Mouse (Mus musculus) intestine, embryonic 15.5 days (tissue): ENCODE results near the gene Adat3. TPM values are rescaled to one million over a fixed set of nuclear protein-coding genes. Genes with fewer than 3 reads are reported as not detected.

ENCODE experiments used
- ATAC-seq: fragments of 200-750 bp; cut with Nextera tagmentation; 2 replicates; pipeline ENCODE4 v1.8.0; 2017; ENCODE audit warnings: moderate TSS enrichment, moderate library complexity
- H3K27ac ChIP-seq: fragments of 300-500 bp; sonication (generic); 2 replicates; pipeline ENCODE4 v1.5.1; 2015; ENCODE audit warnings: mild to moderate bottlenecking, inconsistent platforms
- H3K27me3 ChIP-seq: fragments of 300-500 bp; sonication (generic); replicated peaks from 2 replicates; pipeline ENCODE4 v1.6.1; 2015; ENCODE audit warnings: inconsistent platforms
- H3K36me3 ChIP-seq: fragments of 300-500 bp; sonication (generic); 2 replicates; pipeline ENCODE4 v1.6.1; 2015; ENCODE audit warnings: inconsistent platforms
- H3K4me1 ChIP-seq: fragments of 300-500 bp; sonication (generic); replicated peaks from 2 replicates; pipeline ENCODE4 v1.6.1; 2015; ENCODE audit warnings: inconsistent platforms
- H3K4me2 ChIP-seq: fragments of 300-500 bp; sonication (generic); replicated peaks from 2 replicates; pipeline ENCODE4 v1.6.1; 2015; ENCODE audit warnings: mild to moderate bottlenecking, inconsistent platforms
- H3K4me3 ChIP-seq: fragments of 300-500 bp; sonication (generic); replicated peaks from 2 replicates; pipeline ENCODE4 v1.5.1; 2015; ENCODE audit warnings: inconsistent platforms
- H3K9ac ChIP-seq: fragments of 300-500 bp; sonication (generic); 2 replicates; pipeline ENCODE4 v1.6.1; 2015; ENCODE audit warnings: inconsistent platforms
- H3K9me3 ChIP-seq: fragments of 300-500 bp; sonication (generic); 2 replicates; pipeline ENCODE4 v1.6.1; 2016; ENCODE audit warnings: inconsistent platforms
- WGBS: fragments of 180-500 bp; shearing (Covaris S2); methylation state at CpG from one replicate; pipeline ENCODE4 v1.1.7; 2015; 5-methylcytosine and 5-hydroxymethylcytosine counted together
- polyA plus RNA-seq: library from polyadenylated mRNA; unstranded; fragments of >200 nt; fragmentation: Nextera tagmentation; extraction: Ambion mirVana; gene quantifications from 2 replicates; pipeline ENCODE4 v1.2.1, GENCODE M21; 2015

The Adat3 gene
- polyA plus RNA-seq, 1 experiment from 2014 or later = 6.6 TPM

DNA sequence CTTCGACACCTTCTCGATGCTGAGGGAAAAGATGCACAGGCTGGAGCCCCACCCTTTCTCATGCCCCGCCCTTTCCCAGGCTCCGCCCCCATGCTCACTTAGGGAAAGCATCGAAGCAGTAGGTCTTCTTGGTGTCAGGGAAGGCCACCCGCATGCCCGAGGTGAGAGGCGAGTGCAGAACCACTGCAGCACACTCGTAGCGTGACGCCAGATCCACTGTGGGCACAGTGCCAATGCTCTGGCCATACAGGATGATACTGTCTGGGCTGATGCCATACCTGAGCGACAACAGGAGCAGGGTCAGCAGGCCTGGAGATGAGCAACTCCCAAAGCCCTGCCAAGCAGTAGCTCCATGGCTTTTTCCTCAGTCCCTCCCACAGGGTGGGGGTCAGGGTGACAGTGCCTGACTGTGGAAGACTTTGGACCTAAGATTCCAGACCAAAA lies 18.6 kb upstream of the Adat3 start:
- H3K9me3 ChIP-seq = no peaks in the 10 kb centered on the region
- no peak overlapping the region for H3K4me3 ChIP-seq
- H3K27me3 ChIP-seq = no peaks in the 10 kb centered on the region
- H3K9ac ChIP-seq = peak overlapping the region; percentile 24; the same call in 1 of the 2 replicates
- H3K4me1 ChIP-seq = peaks cover 36% of the 10 kb centered on the region
- peak overlapping the region; percentile 33; the same call in 1 of the 2 replicates for H3K27ac ChIP-seq
- H3K4me2 ChIP-seq = 0 out of 2 replicates have a peak overlapping the region, but pooled peaks have one; percentile 5
- 0 out of 2 replicates have a peak, but pooled peaks have one; percentile 11 for ATAC-seq
- WGBS = 56% methylated on average over 12 of the region's 12 CpGs
- H3K36me3 ChIP-seq = peaks cover 16% of the 10 kb centered on the region

DNA sequence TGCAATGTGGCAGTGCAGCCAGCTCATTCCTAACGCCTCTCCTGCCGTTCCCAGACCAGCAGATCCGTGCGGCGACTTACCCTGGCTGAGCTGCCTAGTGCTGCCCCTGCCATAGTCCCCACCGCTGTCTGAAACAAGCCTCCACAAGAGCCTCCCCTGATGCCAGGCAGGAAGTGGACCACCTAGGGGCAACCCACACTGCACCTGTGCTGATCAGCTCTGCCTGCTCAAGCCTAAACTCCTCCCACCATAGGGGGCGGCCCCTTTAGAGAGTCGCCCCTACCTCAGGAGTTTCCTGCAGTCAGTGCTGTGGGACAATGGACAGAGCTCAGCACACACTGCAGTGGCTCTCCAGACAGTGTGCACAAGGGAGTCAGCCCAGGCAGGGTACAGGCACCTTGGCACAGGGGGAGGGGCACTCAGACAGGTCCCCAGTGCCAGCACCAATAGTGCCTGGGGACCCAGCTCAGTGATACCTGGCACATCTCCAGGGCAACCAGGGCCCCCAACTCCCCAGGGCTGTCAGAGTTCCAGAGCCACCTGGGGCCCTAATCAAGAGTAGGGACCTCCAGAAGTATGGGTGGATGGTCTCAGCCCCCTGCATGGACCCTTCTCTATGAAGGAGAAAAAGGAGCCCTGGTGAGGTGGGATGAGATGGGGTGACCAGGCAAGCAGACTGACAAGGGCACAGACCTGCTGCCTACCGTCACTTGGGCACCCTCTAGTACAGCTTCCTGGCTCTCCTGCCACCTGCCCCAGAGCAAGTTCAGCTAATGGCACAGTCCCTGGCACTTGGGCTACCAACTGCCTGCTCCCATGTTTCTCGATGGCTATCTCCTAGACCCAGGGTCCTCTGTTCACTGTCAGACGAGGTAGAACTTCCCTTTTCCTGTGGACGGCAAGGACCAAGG lies 17.8 kb upstream of the Adat3 start:
- 0 out of 2 replicates have a peak, but pooled peaks have one; percentile 4 for ATAC-seq
- Histone ChIP-seq H3K4me3 (no peak overlapping the region), H3K4me2 (peak overlapping the region; percentile 29; the same call in 1 of the 2 replicates), H3K4me1 (peaks cover 36% of the 10 kb centered on the region), H3K9me3 (no peaks in the 10 kb centered on the region), H3K36me3 (peaks cover 16% of the 10 kb centered on the region), H3K27me3 (no peaks in the 10 kb centered on the region), H3K9ac (peak overlapping the region; percentile 24; the same call in 1 of the 2 replicates), H3K27ac (peak overlapping the region; percentile 33; the same call in 1 of the 2 replicates)
- 74% methylated on average over 12 of the region's 12 CpGs for WGBS

DNA sequence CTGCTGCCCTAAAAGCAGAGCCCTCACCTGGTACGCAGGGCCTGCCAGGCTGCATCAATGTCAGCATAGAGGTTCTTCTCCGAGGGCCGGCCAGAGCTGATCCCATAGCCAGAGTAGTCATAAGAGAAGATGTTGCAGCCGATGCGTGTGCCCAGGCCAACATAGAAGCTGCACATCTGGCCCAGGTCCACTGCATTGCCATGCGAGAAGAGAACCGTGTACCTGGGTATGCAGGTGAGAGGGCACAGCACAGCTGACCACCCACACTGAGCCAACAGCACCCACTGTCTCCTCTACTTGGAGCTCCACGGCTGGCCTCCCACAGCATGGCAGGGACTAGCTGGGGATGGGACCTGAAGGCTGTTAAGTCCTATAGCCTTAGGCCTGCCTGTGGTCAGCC lies 17.1 kb upstream of the Adat3 start:
- H3K27me3 ChIP-seq = no peaks in the 10 kb centered on the region
- H3K27ac ChIP-seq = no peak overlapping the region
- peaks cover 16% of the 10 kb centered on the region for H3K36me3 ChIP-seq
- no peak overlapping the region for H3K4me3 ChIP-seq
- no peaks in the 10 kb centered on the region for H3K9me3 ChIP-seq
- H3K9ac ChIP-seq = no peak overlapping the region
- H3K4me2 ChIP-seq = peak overlapping the region; percentile 29
- H3K4me1 ChIP-seq = peaks cover 36% of the 10 kb centered on the region
- no peak for ATAC-seq
- 89% methylated on average over 8 of the region's 8 CpGs for WGBS

DNA sequence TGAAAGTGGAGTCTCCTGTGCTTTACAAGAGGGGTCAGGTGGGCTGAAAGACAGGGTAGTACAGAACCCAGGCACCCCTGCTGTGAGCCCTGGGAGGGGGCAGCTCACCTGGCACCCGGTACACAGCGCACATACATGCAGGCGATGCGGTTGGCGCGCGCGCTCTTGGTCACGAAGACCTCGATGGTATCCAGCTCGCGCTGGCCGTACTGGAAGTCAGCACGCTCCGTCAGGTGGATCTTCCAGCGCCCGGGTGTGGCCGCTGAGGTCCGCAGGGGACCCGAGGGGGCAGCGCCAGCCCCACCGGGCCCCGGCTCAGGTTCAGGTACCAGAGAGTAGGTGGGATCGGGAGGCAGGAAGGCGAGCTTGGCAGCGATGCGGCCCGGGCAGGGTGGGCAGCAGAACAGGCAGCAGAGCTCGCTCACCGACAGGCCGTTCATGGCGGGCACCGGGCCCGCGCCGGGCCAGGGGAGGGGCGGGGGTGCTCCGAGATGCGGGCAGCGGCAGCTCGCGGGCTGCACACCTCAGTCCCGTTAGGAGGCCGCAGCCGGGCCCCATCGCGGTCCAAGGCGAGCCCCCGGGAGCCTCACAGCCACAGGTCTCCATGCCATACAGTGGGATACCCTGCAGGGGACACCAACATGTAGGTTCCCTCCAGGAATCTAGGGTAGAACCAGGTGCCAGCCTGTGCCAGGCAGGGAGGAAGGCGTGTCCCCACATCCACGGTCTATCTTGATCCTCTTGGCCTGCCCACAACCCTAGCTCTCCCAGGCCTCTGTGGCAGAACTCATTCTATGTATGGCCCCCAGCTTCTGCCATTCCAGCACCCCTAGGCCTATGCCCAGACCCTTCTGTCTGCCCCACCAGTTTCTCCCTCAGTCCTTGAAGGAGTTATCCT lies 16.0 kb upstream of the Adat3 start:
- no peak for ATAC-seq
- H3K27me3 ChIP-seq = no peaks in the 10 kb centered on the region
- peak overlapping the region; percentile 15; the same call in 1 of the 2 replicates for H3K4me3 ChIP-seq
- H3K9me3 ChIP-seq = no peaks in the 10 kb centered on the region
- H3K27ac ChIP-seq = 0 out of 2 replicates have a peak overlapping the region, but pooled peaks have one; percentile 22
- H3K9ac ChIP-seq = 0 out of 2 replicates have a peak overlapping the region, but pooled peaks have one; percentile 14
- 90% methylated on average over 44 of the region's 51 CpGs for WGBS
- peaks cover 16% of the 10 kb centered on the region for H3K36me3 ChIP-seq
- peak overlapping the region; percentile 29 for H3K4me2 ChIP-seq
- peaks cover 36% of the 10 kb centered on the region for H3K4me1 ChIP-seq

DNA sequence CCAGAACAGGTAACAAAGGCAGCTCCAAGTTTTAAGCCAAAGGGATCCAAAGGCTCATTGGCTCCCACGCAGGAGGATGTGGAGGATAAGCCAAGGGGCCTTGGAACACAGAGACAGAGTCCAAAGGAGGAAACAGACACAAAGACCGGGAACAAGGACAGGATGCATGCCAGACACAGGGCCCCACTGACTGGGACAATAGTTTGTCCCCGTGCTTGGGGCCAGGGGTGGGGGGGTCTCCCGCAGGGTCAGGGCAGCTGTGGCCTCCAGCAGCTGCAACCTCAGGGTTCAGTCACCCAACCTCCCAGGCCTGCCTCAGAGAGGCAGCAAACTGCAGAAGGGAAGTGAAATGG lies 15.4 kb upstream of the Adat3 start:
- Histone ChIP-seq H3K9me3 (no peaks in the 10 kb centered on the region), H3K27ac (0 out of 2 replicates have a peak overlapping the region, but pooled peaks have one; percentile 22), H3K4me1 (peaks cover 36% of the 10 kb centered on the region), H3K4me3 (no peak overlapping the region), H3K36me3 (peaks cover 16% of the 10 kb centered on the region), H3K4me2 (no peak overlapping the region), H3K27me3 (no peaks in the 10 kb centered on the region), H3K9ac (0 out of 2 replicates have a peak overlapping the region, but pooled peaks have one; percentile 14)
- 52% methylated on average over 3 of the region's 4 CpGs for WGBS
- no peak for ATAC-seq

DNA sequence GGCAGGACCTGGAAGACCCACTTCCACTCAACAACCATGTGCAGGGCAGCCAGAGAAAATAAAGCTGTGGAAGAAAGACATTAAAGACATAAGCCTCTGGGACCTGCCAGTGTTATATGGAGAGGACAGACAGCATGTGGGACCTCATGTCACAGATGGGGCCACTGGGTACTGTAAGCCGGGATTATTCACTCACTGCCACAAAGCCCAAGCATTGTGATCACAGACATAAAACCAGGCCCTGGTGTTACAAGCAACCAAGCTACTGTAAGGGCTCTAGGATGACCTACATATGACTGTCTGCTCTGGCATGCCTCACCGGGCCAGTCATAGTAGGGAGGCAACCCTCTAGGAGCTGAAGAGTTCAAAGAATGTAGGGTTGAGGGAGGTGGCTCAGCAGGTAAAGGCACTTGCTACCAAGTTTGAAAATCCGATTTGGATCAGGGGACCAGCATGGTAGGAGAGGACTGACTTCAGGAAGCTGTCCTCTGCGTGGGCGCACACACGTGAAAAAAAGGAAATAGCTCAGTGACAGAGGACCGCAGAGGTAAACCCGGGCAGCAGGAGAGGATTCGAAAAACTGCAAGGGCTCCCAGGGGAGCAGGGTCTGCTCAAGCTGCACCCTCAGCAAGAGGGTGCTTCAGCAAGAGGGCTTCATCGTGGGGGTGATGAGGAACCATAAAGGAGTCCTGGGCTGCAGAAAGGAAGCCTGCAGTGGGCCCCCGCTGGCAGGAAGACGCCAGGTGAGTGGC lies 13.4 kb upstream of the Adat3 start:
- Histone ChIP-seq H3K36me3 (peaks cover 6% of the 10 kb centered on the region), H3K9ac (peak overlapping the region; percentile 95), H3K4me2 (peak overlapping the region; percentile 93), H3K4me1 (peaks cover 31% of the 10 kb centered on the region), H3K9me3 (no peaks in the 10 kb centered on the region), H3K27ac (0 out of 2 replicates have a peak overlapping the region, but pooled peaks have one; percentile 9), H3K4me3 (peak overlapping the region; percentile 90), H3K27me3 (no peaks in the 10 kb centered on the region)
- no peak for ATAC-seq
- WGBS = 16% methylated on average over 12 of the region's 12 CpGs

DNA sequence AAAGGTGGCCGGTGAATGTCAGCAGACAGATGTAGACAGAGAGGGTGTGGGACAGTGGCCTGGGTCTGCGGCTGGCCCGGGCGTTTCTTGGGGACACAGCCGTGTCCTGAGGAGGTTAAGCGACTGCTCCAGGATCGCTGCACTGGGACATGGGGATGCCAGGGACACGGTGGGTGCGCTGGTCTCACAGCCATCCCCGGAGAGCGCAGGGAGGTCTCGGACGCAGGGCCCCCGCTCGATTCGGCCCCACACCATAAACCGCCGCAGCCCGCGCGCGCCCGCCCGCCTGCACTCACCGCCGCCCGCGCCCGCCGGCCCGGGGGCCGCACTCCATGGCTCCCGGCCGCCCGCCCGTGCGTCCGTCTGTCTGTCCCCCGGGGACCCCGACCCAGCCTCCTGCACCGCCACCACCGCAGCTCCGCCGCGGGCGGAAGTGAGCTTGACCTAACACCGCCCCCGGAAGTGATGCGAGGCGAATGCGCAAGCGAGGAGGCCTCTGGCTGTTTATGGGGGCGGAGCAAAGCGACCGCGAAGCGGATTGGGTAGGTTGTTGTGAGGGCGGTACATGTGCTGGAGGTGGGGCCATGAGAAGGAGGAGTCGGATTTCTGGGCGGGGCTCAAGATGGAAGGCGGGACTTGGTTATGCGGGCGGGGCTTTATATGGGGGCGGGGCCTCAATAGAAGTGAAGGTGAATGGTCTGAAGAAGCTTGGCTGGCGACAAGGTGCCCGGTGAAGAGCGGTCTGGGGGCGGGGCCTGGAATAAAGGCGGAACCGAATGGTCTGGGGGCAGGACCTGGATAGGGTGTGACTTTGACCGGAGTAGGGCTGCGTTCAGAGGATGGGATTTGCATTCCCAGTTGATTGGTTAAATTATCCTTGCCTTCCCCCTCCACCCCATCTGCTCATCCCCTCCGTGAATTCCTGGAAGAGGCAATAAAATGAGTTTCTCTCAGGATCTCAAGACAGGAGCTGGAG lies 12.5 kb upstream of the Adat3 start, which contains the start of gene Abhd17a:
Abhd17a (minus strand) TSS at position 463 of the 976 bp plus-strand sequence.
- Histone ChIP-seq H3K4me1 (peaks cover 24% of the 10 kb centered on the region), H3K4me2 (peak within 1 kb of the TSS; percentile 93), H3K27me3 (no peaks in the 10 kb centered on the region), H3K36me3 (peaks cover 6% of the 10 kb centered on the region), H3K4me3 (peak within 1 kb of the TSS; percentile 90), H3K27ac (peak within 1 kb of the TSS; percentile 66; the same call in 1 of the 2 replicates), H3K9ac (peak within 1 kb of the TSS; percentile 95), H3K9me3 (no peaks in the 10 kb centered on the region)
- peak; percentile 98 for ATAC-seq
- under 1% methylated on average over 69 of the region's 73 CpGs for WGBS

DNA sequence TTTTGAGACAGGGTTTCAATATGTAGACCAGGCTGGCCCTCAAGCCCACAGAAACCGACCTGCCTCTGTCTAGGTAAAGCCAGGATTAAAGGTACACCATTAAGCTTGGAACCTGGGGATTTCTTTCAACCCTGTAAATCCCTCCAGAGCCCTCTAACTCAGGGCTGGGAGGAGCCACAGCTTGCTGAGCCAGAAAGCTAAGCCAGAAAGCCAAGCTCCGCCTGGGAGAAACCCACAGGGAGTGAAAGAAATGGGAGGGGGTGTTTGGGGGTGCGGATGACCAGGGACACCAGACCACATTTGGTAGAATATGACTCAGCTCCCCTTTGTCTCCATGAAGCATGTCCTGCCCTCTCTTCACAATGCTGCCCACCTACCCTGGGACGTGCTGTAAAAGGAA lies 6.4 kb upstream of the Adat3 start:
- 48% methylated on average over 4 of the region's 4 CpGs for WGBS
- H3K9me3 ChIP-seq = no peaks in the 10 kb centered on the region
- no peak overlapping the region for H3K4me3 ChIP-seq
- H3K27ac ChIP-seq = no peak overlapping the region
- no peaks in the 10 kb centered on the region for H3K27me3 ChIP-seq
- H3K4me1 ChIP-seq = no peaks in the 10 kb centered on the region
- no peak for ATAC-seq
- no peaks in the 10 kb centered on the region for H3K36me3 ChIP-seq
- no peak overlapping the region for H3K9ac ChIP-seq
- H3K4me2 ChIP-seq = no peak overlapping the region

DNA sequence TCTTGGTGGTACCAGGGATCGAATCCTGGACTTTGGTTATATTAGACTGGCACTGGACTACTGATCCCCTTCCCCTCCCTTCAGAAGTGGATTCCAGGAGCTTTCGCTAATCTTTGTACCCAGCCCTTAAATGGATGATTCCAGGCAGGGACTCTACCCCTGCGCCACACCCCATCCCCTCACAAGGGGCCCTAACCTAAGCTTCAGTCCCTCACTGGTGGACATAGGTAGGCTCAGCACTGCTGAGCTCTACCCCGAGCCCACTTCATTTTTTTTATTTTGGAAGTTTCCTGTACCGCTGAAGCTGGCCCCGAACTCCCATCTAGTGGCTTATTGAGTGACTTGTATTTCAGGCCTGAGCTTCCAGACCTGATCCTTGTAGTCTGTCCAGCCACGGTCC lies 684 bp downstream of the Adat3 start:
- peaks cover 26% of the 10 kb centered on the region for H3K4me1 ChIP-seq
- peak; percentile 23 for ATAC-seq
- H3K36me3 ChIP-seq = peaks cover 24% of the 10 kb centered on the region
- H3K9ac ChIP-seq = peak overlapping the region; percentile 75
- peak overlapping the region; percentile 82 for H3K4me3 ChIP-seq
- H3K9me3 ChIP-seq = no peaks in the 10 kb centered on the region
- peak overlapping the region; percentile 69 for H3K4me2 ChIP-seq
- H3K27me3 ChIP-seq = no peaks in the 10 kb centered on the region
- WGBS = 27% methylated on average over 7 of the region's 7 CpGs
- H3K27ac ChIP-seq = peak overlapping the region; percentile 93

DNA sequence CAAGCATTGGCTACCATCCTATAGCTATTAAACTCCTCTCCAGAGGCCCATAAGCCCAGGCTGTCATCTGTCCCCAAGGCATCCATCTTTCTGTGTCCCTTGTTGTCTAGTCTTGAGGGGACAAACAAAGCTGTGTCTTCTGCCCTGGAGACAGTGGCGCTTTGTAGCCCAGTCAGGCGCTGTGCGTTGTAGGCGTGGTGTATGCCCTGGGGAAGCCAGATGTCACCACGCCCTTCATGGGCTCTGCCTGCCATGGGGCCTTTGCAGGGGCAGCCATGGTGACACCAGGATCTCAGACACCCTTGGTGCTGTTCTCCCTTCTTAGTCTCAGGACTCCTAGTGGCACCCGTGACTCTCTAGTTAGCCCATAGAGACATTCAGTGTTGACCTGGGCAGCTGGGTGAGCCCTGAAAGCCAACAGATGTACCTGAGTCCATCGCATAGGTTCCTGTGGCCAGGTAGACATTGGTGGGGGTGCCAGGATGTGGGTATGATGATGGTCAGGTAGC lies 1.4 kb downstream of the Adat3 start:
- H3K4me2 ChIP-seq = peak overlapping the region; percentile 69
- H3K4me1 ChIP-seq = peaks cover 26% of the 10 kb centered on the region
- WGBS = 81% methylated on average over 7 of the region's 7 CpGs
- H3K4me3 ChIP-seq = peak overlapping the region; percentile 82
- peak; percentile 23; the same call in 1 of the 2 replicates for ATAC-seq
- peaks cover 31% of the 10 kb centered on the region for H3K36me3 ChIP-seq
- H3K9ac ChIP-seq = peak overlapping the region; percentile 75
- H3K27me3 ChIP-seq = no peaks in the 10 kb centered on the region
- peak overlapping the region; percentile 93; the same call in 1 of the 2 replicates for H3K27ac ChIP-seq
- no peaks in the 10 kb centered on the region for H3K9me3 ChIP-seq
